Mouse (Mus musculus): ENCODE measurements at regions not wholly inside any gene's neighbourhood (a gene's known extent, or its start where the extent isn't known, plus 50 kb on each side); places are given as distances from the start of the nearest gene placed in this dataset.

DNA sequence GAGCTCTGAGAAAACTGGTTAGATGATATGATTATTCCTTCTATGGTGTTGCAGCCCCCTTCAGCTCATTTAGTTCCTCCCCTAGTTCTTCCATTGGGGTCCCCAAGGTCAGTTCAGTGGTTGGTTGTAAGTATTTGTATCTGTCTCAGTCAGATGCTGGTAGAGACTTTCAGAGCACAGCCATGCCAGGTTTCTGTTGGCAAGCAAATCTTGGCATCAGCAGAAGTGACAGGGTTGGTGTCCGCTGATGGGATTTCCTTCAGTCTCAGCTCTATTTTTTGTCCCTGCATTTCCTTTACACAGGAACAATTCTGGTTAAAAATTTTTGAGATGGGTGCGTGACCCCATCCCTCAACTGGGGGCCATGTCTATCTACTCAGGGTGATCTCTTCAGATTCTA lies 55.3 kb upstream of the Spaca1 start:
- DNase-seq = no peak

GRCm38 (mm10) chr4:34114323-34114722 lies 64.3 kb upstream of the Spaca1 start:
- peak; percentile 15 for DNase-seq

GRCm38 (mm10) chr4:34117086-34117485 lies 67.1 kb upstream of the Spaca1 start:
- no peak for DNase-seq

GRCm38 (mm10) chr4:34122959-34123520 lies 73.0 kb upstream of the Spaca1 start:
- no peak for DNase-seq

- no peak for DNase-seq
These were observed 78.2 kb upstream of the Spaca1 start for GRCm38 (mm10) chr4:34128224-34128623.

GRCm38 (mm10) chr4:34146133-34146867 lies 96.3 kb upstream of the Spaca1 start:
- no peak for DNase-seq

- no peak for DNase-seq
These were observed 99.2 kb upstream of the Spaca1 start for GRCm38 (mm10) chr4:34148956-34149739.

DNA sequence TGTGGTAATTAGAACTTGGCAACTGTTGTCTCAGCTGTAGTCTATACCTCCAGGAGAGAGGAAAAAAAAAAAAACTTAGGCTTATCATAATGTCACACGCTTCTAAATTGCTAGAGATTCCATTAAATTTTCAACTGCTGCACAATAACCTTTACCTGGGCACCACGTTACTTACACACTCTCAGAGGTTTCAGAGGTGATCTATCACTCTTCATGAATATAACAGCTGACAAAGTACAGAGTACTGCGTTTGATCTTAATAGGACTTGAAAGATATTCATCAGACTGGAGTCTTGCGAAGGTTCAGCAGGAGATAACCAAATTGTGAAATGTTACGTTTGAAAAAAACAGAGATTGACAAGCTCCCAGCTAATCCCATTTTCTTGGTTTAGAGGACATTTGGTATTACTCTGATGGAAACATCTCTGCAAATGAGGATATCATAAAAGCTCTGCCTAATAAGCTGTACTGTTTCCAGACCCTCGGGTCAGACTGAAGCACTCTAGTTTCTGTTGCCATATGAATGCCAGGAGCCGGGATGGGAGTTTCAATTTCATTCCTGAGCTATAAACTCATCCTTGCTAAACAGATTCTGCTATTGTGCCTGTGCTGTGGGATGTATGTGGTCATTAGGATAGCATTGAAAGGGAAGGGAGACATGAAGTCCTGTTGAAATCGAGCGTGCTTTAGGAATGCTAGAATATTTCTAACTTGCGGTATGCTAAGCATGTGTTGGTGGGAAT lies 101.8 kb upstream of the Spaca1 start:
- no peak for DNase-seq

- DNase-seq = no peak
These were observed 105.5 kb upstream of the Spaca1 start for GRCm38 (mm10) chr4:34155501-34155900.

- DNase-seq = no peak
These were observed 108.0 kb upstream of the Spaca1 start for GRCm38 (mm10) chr4:34157818-34158511.

DNA sequence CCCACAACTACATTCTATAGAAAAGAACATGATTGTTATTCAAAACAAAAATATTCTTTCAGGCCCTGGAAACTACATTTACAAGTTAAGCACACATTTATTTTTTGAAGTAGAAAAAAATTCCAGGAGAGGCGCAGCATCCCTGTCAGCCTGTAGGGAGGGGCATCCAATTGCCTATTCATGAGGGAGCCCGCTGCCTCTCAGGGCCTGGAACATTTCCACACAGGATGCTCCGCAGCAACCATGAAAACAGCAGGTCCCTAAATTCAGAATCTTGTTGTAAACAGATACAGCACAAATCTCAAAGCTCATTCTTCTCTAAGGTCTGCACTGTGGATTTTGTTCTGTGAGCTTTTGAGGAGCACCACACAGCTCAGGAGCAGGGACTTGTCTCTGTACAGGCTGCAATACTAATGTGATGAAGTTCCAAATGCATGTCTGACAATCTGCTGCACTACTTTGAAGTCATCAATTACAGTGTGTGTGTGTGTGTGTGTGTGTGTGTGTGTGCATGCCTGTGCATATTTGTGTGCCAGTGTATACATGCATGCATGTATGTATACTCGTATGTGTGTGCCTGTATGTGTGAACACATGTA lies 121.4 kb upstream of the Spaca1 start:
- no peak for DNase-seq

- no peak for DNase-seq
These were observed 122.0 kb upstream of the Spaca1 start for GRCm38 (mm10) chr4:34172000-34172399.

- DNase-seq = no peak
These were observed 127.4 kb upstream of the Spaca1 start for GRCm38 (mm10) chr4:34177421-34177820.

DNA sequence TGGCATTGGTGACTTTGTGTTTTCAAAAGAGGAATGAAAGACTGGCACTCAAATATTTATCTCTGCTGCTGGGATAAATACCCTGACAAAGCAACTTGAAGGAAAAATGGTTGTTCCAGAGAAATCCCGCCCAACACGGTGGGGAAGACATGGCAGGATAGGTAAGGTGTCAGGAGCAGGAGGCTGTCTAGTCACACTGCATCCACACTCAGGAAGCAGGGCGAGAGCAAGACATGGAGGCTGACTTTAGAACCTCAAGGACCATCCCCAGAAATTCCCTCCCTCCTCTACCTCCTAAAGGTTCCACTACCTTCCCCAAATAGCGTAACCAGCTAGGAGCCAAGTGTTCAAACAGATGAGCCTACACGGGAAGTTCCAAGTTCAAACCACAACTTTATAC lies 136.5 kb upstream of the Spaca1 start:
- DNase-seq = no peak

DNA sequence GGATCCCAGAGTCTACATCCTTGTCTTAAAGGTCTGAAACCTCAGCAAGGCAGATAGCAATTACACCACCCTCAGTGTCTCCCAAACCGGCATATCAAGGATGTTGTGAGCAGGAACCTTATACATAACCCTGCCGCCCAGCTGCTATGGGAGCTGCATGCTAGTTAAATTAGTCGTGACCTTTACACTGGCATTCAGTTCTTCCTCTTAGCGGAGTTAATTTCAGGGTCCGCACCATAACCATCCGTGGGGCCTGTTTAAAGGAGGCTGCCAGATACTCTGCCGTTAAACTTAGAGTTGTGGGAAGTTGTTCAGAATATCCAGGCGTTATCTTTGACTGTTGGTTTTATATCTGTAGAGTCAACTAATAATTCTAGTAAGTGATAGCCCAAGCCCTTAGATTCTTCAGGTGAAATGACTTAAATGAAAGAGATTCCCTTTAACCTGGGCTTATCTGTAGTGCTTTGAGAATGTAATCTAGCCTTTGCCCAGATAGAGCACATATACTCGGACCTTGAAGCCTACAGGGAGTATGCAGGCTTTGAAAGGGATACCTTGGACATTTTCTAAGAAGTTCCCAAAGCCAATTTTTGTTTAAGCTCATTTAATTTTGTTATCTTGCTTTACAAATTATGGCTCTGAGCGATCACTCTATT lies 153.3 kb upstream of the Spaca1 start:
- DNase-seq = no peak

GRCm38 (mm10) chr4:34209179-34209896 lies 159.3 kb upstream of the Spaca1 start:
- DNase-seq = no peak

- no peak for DNase-seq
These were observed 163.7 kb upstream of the Spaca1 start for GRCm38 (mm10) chr4:34213731-34214130.

GRCm38 (mm10) chr4:34214346-34214745 lies 164.4 kb upstream of the Spaca1 start:
- DNase-seq = no peak

- no peak for DNase-seq
These were observed 171.9 kb upstream of the Spaca1 start for GRCm38 (mm10) chr4:34221915-34222314.

- no peak for DNase-seq
These were observed 176.3 kb upstream of the Spaca1 start for GRCm38 (mm10) chr4:34226089-34226840.
